Mouse (Mus musculus): ENCODE measurements around the gene Ccdc146.
"Not testable (repeated sequence)": the region's sequence is repeated elsewhere in the genome, so short reads cannot be mapped to it uniquely, and the experiment has no call there.

The Ccdc146 gene

GRCm38 (mm10) chr5:21329672-21330665 lies 94.5 kb downstream of the Ccdc146 start:
- no peak for DNase-seq (ENCODE audit: low spot score)

- DNase-seq (ENCODE audit: low spot score), result no peak
Measured at GRCm38 (mm10) chr5:21328560-21328959, 95.9 kb downstream of the Ccdc146 start.

GRCm38 (mm10) chr5:21326494-21326893 lies 98.0 kb downstream of the Ccdc146 start:
- DNase-seq (ENCODE audit: low spot score), result peak; percentile 76

GRCm38 (mm10) chr5:21320138-21320537 lies 104.3 kb downstream of the Ccdc146 start:
- DNase-seq (ENCODE audit: low spot score), result no peak

GRCm38 (mm10) chr5:21314696-21315095 lies 109.8 kb downstream of the Ccdc146 start:
- DNase-seq (ENCODE audit: low spot score), result no peak

- DNase-seq (ENCODE audit: low spot score), result no peak
Measured at GRCm38 (mm10) chr5:21307165-21307564, 117.3 kb downstream of the Ccdc146 start.

- no peak for DNase-seq (ENCODE audit: low spot score)
Measured at GRCm38 (mm10) chr5:21301011-21301410, 123.5 kb downstream of the Ccdc146 start.

- no peak for DNase-seq (ENCODE audit: low spot score)
Measured at GRCm38 (mm10) chr5:21300058-21300457, 124.4 kb downstream of the Ccdc146 start.

- no peak for DNase-seq (ENCODE audit: low spot score)
Measured at GRCm38 (mm10) chr5:21299076-21299755, 125.3 kb downstream of the Ccdc146 start.

GRCm38 (mm10) chr5:21295683-21296082 lies 128.8 kb downstream of the Ccdc146 start:
- DNase-seq (ENCODE audit: low spot score), result no peak

- no peak for DNase-seq (ENCODE audit: low spot score)
Measured at GRCm38 (mm10) chr5:21290594-21290993, 133.9 kb downstream of the Ccdc146 start.

GRCm38 (mm10) chr5:21288658-21289435 lies 135.6 kb downstream of the Ccdc146 start:
- DNase-seq (ENCODE audit: low spot score), result peak; percentile 34

- DNase-seq (ENCODE audit: low spot score), result no peak
Measured at GRCm38 (mm10) chr5:21283356-21284062, 141.0 kb downstream of the Ccdc146 start.

GRCm38 (mm10) chr5:21277685-21278084 lies 146.8 kb downstream of the Ccdc146 start:
- not testable (repeated sequence) for DNase-seq (ENCODE audit: low spot score)

- DNase-seq (ENCODE audit: low spot score), result peak; percentile 31
Measured at GRCm38 (mm10) chr5:21271386-21272354, 152.8 kb downstream of the Ccdc146 start.

- DNase-seq (ENCODE audit: low spot score), result peak; percentile 17
Measured at GRCm38 (mm10) chr5:21270756-21271155, 153.7 kb downstream of the Ccdc146 start.

GRCm38 (mm10) chr5:21269446-21269845 lies 155.0 kb downstream of the Ccdc146 start:
- DNase-seq (ENCODE audit: low spot score), result peak; percentile 29

GRCm38 (mm10) chr5:21267090-21267489 lies 157.4 kb downstream of the Ccdc146 start:
- DNase-seq (ENCODE audit: low spot score), result peak; percentile 41

GRCm38 (mm10) chr5:21265049-21265448 lies 159.4 kb downstream of the Ccdc146 start:
- peak; percentile 84 for DNase-seq (ENCODE audit: low spot score)

GRCm38 (mm10) chr5:21264352-21265021 lies 160.0 kb downstream of the Ccdc146 start:
- no peak for DNase-seq (ENCODE audit: low spot score)

Data from lung, postnatal 25 days (tissue).